Comparison of ENCODE assay signal across 8 mouse cellular contexts in the genomic region with DNA sequence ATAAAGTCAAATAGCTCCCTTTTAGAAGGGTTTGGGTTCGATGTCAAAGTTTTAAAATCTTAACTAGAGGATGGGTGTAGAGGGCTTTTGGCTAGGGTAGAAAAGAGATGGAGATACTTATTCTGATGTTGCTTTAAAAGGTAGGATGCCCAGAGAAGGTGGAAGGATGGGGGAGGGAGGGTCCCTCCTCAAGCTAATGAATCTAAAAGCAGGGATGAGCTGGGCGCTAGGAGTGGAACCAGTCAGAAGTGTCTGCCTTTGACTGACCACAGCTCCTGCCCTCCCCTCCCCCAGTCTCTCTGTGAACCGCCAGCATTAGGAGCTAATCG.
DNase-seq lines count a peak whose midpoint lies in the region; ATAC-seq and TF ChIP-seq lines count a peak whose summit lies in the region.

No protein-coding gene starts in this region.

- peak overlapping the region; percentile 66 for H3K4me2 ChIP-seq in heart, embryonic 12.5 days
- 0 out of 2 replicates have a peak overlapping the region, but pooled peaks have one; percentile 10 for H3K4me2 ChIP-seq in forebrain, postnatal 0 days (ENCODE audit: low read depth)
- peak overlapping the region; percentile 69 for H3K4me2 ChIP-seq in liver, embryonic 15.5 days

- no peak for ATAC-seq in heart, embryonic 12.5 days (ENCODE audit: insufficient number of reproducible peaks, low FRiP score)
- ATAC-seq in forebrain, postnatal 0 days = no peak
- ATAC-seq in liver, embryonic 15.5 days (ENCODE audit: insufficient read depth) = no peak
- no peak for ATAC-seq in activated CD4-positive, CD25-positive, alpha-beta regulatory T cell, adult 4 months

- peak overlapping the region; percentile 53; the same call in 1 of the 2 replicates for H3K9ac ChIP-seq in heart, embryonic 12.5 days
- no peak overlapping the region for H3K9ac ChIP-seq in forebrain, postnatal 0 days
- H3K9ac ChIP-seq in liver, embryonic 15.5 days = 0 out of 2 replicates have a peak overlapping the region, but pooled peaks have one; percentile 32

- peaks cover 69% of the 10 kb centered on the region for H3K4me1 ChIP-seq in heart, embryonic 12.5 days (replicated peaks)
- peaks cover 65% of the 10 kb centered on the region for H3K4me1 ChIP-seq in E14TG2a.4 (replicated peaks; ENCODE audit: low read depth, low read length)
- peaks cover 23% of the 10 kb centered on the region for H3K4me1 ChIP-seq in forebrain, postnatal 0 days (ENCODE audit: insufficient read depth)
- peaks cover 32% of the 10 kb centered on the region for H3K4me1 ChIP-seq in liver, embryonic 15.5 days (replicated peaks)

- 15% methylated on average over 4 of the region's 4 CpGs for WGBS in heart, embryonic 12.5 days
- WGBS in forebrain, postnatal 0 days = 12% methylated on average over 4 of the region's 4 CpGs
- whole genome bisulfite sequencing in liver, embryonic 15.5 days (ENCODE audit: insufficient replicate concordance) = 24% methylated on average over 4 of the region's 4 CpGs

- no peak for DNase-seq in heart, postnatal 25 days (ENCODE audit: low spot score)
- no peak for DNase-seq in forebrain, postnatal 0 days
- no peak for DNase-seq in frontal cortex, adult 2 months (ENCODE audit: extremely low spot score in 1 of 2, low spot score in 1 of 2)
- no peak for DNase-seq in ovary, postnatal 14 days (ENCODE audit: low spot score)

- H3K27ac ChIP-seq in heart, embryonic 12.5 days (ENCODE audit: poor library complexity, severe bottlenecking) = peak overlapping the region; percentile 66
- no peak overlapping the region for H3K27ac ChIP-seq in forebrain, postnatal 0 days (ENCODE audit: low read depth, low read length)
- peak overlapping the region; percentile 57 for H3K27ac ChIP-seq in liver, embryonic 15.5 days (replicated peaks)

- peaks cover 18% of the 10 kb centered on the region; the same call in 1 of the 2 replicates for H3K27me3 ChIP-seq in heart, embryonic 12.5 days (replicated peaks)
- peaks cover 30% of the 10 kb centered on the region for H3K27me3 ChIP-seq in E14TG2a.4 (ENCODE audit: insufficient read depth, low read length)
- peaks cover 22% of the 10 kb centered on the region for H3K27me3 ChIP-seq in forebrain, postnatal 0 days (ENCODE audit: insufficient read depth, low read length)
- peaks cover 49% of the 10 kb centered on the region for H3K27me3 ChIP-seq in liver, embryonic 15.5 days

- TF ChIP-seq CTCF in E14TG2a.4 (conservative IDR thresholded peaks at IDR 0.05; ENCODE audit: low read length) = no peak
- no peak for TF ChIP-seq CTCF in forebrain, postnatal 0 days (IDR thresholded peaks at IDR 0.05; ENCODE audit: low read depth)

- H3K9me3 ChIP-seq in heart, embryonic 12.5 days (replicated peaks) = no peaks in the 10 kb centered on the region
- no peaks in the 10 kb centered on the region for H3K9me3 ChIP-seq in E14TG2a.4 (ENCODE audit: low read length)
- H3K9me3 ChIP-seq in forebrain, postnatal 0 days (ENCODE audit: low read length) = no peaks in the 10 kb centered on the region
- no peaks in the 10 kb centered on the region for H3K9me3 ChIP-seq in liver, embryonic 15.5 days (replicated peaks)

- peak overlapping the region; percentile 24 for H3K4me3 ChIP-seq in heart, embryonic 12.5 days
- peak overlapping the region; percentile 54 for H3K4me3 ChIP-seq in E14TG2a.4 (replicated peaks; ENCODE audit: low read length)
- no peak overlapping the region for H3K4me3 ChIP-seq in forebrain, postnatal 0 days (ENCODE audit: low read depth, low read length)
- H3K4me3 ChIP-seq in liver, embryonic 15.5 days (replicated peaks) = peak overlapping the region; percentile 47

- intact Hi-C loops in heart, postnatal 25 days (cut with DNase I) = no loop called here

- no peaks in the 10 kb centered on the region for H3K36me3 ChIP-seq in heart, embryonic 12.5 days
- no peaks in the 10 kb centered on the region for H3K36me3 ChIP-seq in E14TG2a.4 (ENCODE audit: insufficient read depth, low read length)
- H3K36me3 ChIP-seq in forebrain, postnatal 0 days (ENCODE audit: insufficient read depth) = no peaks in the 10 kb centered on the region
- no peaks in the 10 kb centered on the region for H3K36me3 ChIP-seq in liver, embryonic 15.5 days (replicated peaks)

Comparison
In these comparisons a context has a peak if more than half of its experiments do, and no peak if none do; other contexts are left out.
1. H3K4me2 ChIP-seq: peak in every context shown above with its lines; median percentile 69 in liver, embryonic 15.5 days; 66 in heart, embryonic 12.5 days; 10 in forebrain, postnatal 0 days.